Mouse (Mus musculus) CH12.LX (cell line): ENCODE results near the gene Mta1.

Experiments used
- CTCF ChIP-seq, 2 experiments: IDR thresholded peaks in 1 of 2; conservative IDR thresholded peaks in 1 of 2; 2 replicates each; pipeline ENCODE4 v1.5.1; 2011 to 2012; ENCODE audit warnings: low read depth in 2 of 2, low read length in 2 of 2, improper control_type of control experiment in 1 of 2, inconsistent platforms in 1 of 2, mild to moderate bottlenecking in 1 of 2, moderate library complexity in 1 of 2
- MAX ChIP-seq: IDR thresholded peaks from 2 replicates; pipeline ENCODE4 v1.6.1; 2011; ENCODE audit warnings: low read length, improper control_type of control experiment
- POLR2A ChIP-seq: IDR thresholded peaks from 2 replicates; pipeline ENCODE4 v1.6.1; 2011; ENCODE audit warnings: low read depth, mild to moderate bottlenecking, improper control_type of control experiment, low read length

GRCm38 (mm10) chr12:113133861-113134403, 35.9 kb downstream of the Mta1 start:
- TF ChIP-seq CTCF (conservative IDR thresholded peaks at IDR 0.05 in 1 of 2, IDR thresholded peaks at IDR 0.05 in 1 of 2; ENCODE audit: low read depth in 2 of 2, low read length in 2 of 2) (no peak), POLR2A (no peak), MAX (no peak)
